Mouse (Mus musculus): ENCODE data around the gene Kcne3. TPM values are rescaled to one million over a fixed set of nuclear protein-coding genes. Genes with fewer than 3 reads are reported as not detected.

The Kcne3 gene
- polyA plus RNA-seq (2012) = 0.20 TPM in 1 of 2 replicates, not detected in the other

DNA sequence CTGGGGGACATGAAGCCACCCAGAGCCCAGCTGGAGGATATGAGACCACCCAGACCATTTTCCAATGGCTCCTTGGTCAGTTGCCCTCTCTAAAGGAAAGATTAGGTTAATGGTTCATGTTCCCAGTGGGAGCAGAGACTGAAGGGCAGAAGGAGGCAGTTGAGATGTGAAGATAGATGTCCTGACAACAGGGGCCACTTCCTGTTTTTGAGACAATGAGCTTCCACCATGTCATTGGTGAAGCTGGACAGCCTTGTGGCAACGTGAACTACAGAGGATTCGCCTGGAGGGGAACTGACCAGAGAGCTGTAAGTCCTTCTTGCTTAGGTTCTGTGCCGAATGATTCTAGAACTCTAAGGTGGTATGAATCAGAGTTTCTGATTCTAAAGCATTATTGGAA lies at the start of gene Kcne3:
Kcne3 (plus strand) TSS at position 234 of the 400 bp plus-strand sequence.

DNA sequence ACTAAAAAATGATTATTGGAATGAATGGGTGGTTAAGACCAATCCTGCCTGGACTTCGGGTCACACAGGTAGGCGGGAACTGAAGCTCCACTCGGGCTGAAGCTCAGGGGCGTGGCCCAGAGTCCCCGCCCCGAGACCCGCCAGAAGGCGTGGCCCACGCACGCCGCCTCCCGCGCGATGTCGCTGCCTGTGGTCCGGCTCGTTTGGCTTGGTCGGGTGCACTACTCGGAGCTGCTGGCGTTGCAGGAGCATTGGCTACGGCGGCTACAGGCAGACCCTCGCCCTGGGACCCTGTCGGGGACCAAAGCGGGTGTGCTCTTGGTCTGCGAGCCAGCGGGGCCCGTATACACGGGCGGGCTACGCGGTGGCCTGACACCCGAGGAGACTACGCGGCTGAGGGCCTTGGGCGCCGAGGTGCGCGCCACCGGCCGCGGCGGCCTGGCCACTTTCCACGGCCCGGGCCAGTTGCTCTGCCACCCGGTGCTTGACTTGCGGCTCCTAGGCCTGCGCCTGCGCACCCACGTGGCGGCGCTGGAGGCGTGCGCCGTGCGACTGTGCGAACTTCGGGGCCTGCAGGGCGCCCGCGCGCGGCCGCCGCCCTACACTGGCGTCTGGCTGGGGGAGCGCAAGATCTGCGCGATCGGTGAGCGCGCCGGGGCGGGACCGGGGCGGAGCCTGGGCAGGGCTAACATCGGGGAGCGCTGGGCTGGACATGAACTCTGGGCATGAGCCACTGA lies 17.0 kb upstream of the Kcne3 start, which contains the start of gene Lipt2:
Lipt2 (plus strand) TSS at position 173 of the 737 bp plus-strand sequence.

DNA sequence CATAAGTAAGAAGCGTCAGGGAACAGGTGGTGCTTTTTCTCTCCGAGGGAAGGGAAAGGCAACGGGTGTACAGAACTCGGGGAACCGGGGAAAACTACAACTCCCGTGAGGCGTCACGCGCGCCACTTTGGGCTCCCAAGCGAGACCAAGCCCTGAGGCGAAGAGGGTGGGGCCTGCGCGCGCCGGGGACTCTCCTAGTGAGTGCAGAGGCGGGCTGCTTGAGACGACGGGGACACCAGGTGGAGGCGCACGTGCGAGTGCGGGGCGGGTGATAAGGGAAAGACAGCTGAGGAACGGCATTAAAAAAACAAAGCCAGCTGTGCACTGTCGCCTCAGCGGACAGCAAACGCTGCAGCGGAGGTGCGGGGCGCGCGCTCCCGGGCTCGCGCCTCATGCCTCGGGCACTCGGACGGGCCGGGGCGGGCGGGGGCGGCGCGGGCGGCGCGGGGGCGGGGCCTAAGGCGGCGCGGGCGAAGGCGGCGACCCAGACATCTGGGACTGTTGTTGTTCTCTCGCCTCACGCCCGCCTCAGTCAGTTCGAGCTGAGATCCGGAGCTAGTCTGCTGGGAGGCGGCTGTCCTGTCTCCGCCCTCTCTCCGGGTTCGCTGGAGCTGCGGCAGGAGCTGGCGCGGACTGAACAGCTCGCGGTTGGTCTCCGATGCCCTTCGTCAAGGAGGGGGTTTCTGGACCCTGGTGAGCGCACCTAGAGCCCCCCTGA lies 51.0 kb downstream of the Kcne3 start, which contains the start of gene Pgm2l1:
Pgm2l1 (plus strand) TSS at position 237 of the 718 bp plus-strand sequence.

Other genes starting within 250 kb of the Kcne3 start
- gene Rnf169, start 196.1 kb upstream of the Kcne3 start, polyA plus RNA-seq (2012) = 3.1 and 3.7 TPM in 2 replicates
- gene Chrdl2, start 170.3 kb upstream of the Kcne3 start, polyA plus RNA-seq (2012) = not detected in 2 replicates
- 22.5 and 29.7 TPM in 2 replicates for gene Pold3, start 54.9 kb upstream of the Kcne3 start, polyA plus RNA-seq (2012)
- gene Lipt2, start 17.2 kb upstream of the Kcne3 start, polyA plus RNA-seq (2012) = 3.5 TPM in 2 replicates
- 15.8 and 16.0 TPM in 2 replicates for gene Pgm2l1, start 50.9 kb downstream of the Kcne3 start, polyA plus RNA-seq (2012)
- gene P4ha3, start 109.0 kb downstream of the Kcne3 start, polyA plus RNA-seq (2012) = 0.14 TPM in 1 of 2 replicates, not detected in the other
- gene C2cd3, start 195.7 kb downstream of the Kcne3 start, polyA plus RNA-seq (2012) = 23.0 and 30.0 TPM in 2 replicates
- 51.9 and 62.8 TPM in 2 replicates for gene Ppme1, start 195.8 kb downstream of the Kcne3 start, polyA plus RNA-seq (2012)

Measured in megakaryocyte-erythroid progenitor cell, adult 5 weeks (primary cell).